Mouse (Mus musculus): ENCODE measurements around the gene Cdcp1.

Cdcp1 gene

DNA sequence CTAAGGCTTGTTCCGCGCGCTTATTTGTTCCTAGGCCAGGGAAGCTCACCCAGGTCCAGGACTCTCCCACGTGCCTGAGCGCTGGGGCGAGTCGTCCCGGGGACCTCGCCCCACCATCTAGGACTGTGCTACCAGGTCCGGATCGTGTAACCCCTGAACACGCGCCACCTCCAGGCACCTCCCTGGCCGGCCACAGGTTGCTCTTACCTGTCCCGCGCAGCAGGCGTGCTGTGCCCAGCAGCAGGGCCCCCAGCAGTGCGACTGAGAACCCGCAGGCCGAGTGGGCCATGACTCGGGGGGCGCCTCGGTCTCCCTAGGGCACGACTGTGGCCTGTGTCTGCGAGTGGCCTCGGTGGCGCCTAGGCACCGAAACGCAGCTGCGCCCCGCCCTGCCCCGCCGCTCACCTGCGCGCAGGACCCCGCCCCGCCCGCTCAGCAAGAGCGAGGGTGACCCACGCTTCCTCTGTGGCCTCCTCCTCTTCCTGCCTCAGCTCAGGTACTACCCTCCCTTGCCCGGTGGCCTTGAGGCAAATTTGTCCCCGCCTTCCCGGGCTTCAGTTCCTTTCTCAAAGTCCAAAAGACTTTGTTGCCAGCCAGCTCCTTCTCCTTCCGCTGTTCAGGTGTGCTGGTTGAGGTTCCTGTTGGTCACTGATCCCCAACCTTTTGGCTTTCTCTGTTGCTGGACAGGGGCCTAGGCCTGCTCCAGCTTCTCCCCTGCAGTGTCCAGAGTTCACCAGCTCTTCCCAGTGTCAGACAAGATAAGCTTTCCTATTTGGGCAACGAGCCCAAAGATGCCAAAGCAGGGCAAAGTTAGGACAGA lies at the start of gene Cdcp1:
Gene Cdcp1, minus strand, starts transcription at position 418 of the 820 bp plus-strand sequence.
- in situ Hi-C loops (cut with MboI): no loop called here

DNA sequence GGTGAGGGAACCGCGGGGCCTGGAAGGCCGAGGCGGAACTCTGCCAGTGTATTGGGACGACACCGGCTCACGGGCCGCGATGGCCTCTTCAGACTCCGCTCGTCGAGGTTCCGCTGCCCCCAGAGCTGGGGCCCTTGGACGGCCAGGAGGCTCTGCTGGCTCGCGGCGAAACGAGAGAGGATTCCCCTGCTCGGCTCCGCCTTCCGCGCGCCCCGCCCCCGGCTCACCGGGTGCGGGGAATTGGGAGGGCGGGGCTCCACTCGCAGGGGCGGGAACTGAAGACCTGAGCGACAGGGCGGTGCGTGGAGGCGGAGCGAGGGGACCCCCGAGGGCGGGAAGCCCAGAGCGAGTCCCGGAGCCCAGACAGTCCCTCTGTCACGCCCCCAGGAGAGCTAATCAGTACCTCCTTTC lies 44.8 kb upstream of the Cdcp1 start, which contains the start of gene Tmem158:
Gene Tmem158, minus strand, starts transcription at position 154 of the 411 bp plus-strand sequence.
- in situ Hi-C loops (cut with MboI): no loop called here

DNA sequence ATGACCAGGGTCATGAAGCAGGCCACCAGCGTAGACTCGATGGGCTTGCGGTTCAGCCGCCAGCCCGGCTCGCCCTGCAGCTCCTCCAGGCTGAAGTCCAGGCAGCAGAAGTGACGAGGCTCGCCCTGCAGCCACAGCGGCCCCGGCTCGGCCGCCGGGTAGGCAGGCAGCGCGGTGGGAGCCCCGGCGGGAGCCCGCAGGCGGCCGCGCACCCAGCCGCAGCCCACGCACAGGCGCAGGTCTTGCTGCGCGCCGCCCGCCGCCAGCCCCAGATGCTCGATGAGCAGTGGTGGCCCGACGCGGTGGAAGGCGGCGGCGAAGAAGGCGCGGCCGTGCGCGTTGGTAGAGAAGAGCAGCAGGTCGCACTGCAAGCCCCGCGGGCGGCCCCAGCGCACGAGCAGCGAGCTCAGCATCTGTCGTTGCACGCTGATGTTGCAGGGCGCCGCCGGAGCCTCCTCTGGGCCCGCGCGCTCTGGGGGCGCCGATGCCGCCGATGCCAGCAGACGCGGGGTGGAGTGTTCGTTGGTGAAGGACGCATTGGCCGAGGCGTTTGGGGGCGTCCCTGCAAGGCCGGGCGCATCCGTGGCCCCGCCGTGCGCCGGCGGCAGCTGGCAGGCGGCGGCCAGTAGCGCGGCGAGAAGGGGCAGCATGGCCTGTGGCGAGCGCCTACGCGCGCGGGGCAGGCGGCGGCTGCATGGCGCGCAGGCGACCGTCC lies 44.2 kb upstream of the Cdcp1 start:
- in situ Hi-C loops (cut with MboI): loop anchor here (10.0 kb wide), 1 partner anchor 525 kb away; no protein-coding TSS in a partner anchor

DNA sequence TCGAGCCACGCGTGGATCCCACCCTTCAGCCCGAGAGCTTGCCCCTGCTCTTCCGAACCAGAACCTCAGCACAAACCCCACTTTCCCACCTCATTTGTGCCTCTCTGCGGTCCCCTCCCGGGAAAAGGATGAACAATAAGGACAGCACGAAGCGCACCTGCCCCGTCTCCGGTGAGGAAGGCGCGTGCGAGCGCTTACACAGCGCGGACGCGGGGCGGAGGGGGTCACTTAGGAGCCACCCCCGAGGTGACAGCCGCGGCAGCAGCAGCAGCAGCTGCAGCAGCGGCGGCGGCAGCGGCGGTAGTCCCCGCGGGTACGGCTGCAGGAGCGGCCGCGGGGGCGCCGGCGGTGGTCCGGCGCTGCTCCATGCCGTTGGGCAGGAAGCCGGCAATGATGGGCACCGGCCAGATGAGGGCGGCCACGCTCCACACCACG lies 43.6 kb upstream of the Cdcp1 start:
- in situ Hi-C loops (cut with MboI): loop anchor here (10.0 kb wide), 1 partner anchor 525 kb away; no protein-coding TSS in a partner anchor

DNA sequence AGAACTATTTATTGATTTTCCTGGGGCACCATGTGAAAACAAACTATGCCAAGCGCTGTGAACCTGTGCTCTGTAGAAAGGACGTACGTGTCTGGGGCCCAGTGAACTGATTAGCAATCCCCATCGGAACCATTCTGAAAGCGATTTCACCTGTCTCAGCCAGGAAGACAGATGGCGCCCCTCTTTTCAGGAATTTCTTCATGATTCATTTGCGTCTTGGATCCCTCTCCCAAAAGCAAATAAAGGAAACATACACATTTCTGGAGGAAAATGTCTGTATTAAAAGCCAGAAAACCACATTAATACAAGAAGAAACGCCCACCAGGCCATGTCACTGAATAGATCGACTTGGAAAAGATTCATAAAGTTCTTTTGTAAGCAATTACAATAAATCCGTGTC lies 43.0 kb upstream of the Cdcp1 start:
- in situ Hi-C loops (cut with MboI): loop anchor here (10.0 kb wide), 1 partner anchor 524 kb away; no protein-coding TSS in a partner anchor

DNA sequence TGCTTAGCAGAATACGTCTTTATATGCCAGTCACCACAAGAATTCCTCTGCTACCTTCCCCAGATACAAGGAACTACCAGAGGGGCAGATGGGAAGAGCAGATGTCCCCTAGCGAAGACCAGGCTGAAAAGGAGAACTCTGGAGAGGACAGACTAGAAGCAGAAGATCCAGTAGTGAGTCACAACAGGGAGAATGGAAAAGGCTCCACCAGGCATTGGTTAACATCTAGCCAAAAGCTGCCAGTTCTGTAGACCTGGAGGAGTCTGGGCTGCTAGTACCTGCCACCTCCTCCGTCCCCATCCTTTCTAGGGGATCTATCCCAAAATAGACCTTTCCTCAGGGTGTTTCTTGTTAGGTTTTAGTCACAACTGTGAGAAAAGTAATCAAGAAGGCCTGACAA lies 39.9 kb upstream of the Cdcp1 start:
- in situ Hi-C loops (cut with MboI): loop anchor here (10.0 kb wide), 1 partner anchor 521 kb away; no protein-coding TSS in a partner anchor

DNA sequence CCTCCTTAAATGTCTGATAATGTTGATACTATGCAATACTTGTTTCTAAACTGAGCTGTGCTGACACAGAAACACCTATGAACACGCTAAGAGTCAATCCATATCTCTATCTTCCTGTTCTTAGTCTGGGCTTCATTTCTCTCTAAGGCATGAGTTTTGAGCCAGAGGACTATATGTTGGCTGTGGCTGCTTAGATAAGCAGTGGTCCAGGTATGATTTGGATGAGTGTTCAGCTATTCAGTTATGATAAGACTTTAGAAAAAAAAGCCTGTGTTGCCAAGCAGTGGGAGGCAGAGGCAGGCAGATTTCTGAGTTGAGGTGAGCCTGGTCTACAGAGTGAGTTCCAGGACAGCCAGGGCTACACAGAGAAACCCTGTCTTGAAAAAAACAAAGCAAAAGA lies 32.2 kb upstream of the Cdcp1 start:
- in situ Hi-C loops (cut with MboI): no loop called here

DNA sequence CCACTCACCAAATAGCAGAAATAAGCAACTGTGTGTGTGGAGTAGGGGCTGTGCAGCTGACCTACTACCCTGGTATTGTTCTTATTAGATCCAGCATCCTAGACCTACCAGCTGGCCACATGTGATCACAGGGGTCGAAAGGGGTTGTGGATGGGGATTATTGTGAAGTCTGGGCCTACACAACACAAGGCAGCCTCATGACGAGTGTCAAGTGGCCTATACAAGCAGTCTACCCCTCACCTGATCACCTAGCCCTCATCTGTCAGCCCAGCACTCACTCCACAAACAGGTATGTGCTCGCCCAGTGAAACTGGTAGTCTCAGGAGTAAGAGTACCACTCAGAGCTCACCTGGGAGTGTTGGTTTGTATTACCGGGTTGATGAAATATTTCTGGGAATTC lies 29.3 kb upstream of the Cdcp1 start:
- in situ Hi-C loops (cut with MboI): no loop called here

DNA sequence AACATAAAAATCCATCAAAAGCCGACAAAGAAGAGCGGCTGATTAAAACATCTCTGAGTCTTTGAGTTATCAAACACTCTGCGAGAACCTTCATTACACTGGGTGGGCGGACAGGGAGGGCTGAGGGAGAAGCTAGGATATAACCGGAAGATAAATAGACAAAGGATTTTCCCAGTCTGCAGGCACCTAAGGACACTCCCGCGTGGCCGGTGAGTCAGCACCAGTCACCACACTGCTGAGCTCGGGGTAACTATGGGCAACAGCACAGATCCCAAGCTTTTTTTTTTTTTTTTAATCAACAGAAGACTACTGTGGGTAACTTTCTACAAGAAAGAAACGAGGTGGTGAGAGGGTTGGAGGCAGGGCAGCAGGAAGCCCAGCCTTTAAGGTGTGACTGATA lies 28.1 kb upstream of the Cdcp1 start:
- in situ Hi-C loops (cut with MboI): no loop called here

DNA sequence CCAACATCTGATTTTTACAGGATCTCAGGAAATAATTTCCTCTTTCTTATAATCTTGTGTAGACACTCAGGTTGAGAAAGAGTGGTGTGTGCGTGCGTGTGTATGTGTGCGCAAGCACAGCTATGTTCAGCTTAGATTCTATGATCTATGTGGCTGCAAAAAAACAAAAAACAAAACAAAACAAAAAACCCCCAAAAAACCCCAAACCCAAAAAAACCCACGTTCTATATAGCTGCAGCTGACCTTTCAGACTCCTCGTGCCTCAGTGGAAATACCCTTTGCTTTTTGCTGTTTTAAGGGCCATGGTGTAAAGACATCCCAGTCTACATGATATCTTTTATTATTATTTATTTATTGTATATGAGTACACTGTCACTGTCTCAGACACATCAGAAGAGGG lies 25.4 kb upstream of the Cdcp1 start:
- in situ Hi-C loops (cut with MboI): no loop called here

DNA sequence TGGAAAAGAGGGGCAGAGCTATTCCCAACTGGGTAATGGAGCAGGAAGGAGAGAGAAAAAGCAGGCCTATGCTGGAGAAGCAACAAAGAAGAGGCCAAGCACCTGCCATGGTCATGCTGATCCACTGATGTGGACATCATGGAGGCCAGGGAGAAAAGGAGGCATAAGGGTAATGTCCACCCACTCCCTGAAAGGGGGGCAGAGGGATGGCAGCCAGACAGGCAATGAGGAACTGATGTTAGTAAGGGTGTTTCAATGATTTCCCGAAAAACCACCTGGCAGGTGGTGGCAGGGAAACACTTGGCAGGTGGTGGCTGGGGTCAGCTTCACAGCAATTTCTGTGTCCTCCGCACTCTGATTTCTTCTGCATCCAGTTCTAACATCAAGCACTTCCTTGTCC lies 24.9 kb upstream of the Cdcp1 start:
- in situ Hi-C loops (cut with MboI): no loop called here

DNA sequence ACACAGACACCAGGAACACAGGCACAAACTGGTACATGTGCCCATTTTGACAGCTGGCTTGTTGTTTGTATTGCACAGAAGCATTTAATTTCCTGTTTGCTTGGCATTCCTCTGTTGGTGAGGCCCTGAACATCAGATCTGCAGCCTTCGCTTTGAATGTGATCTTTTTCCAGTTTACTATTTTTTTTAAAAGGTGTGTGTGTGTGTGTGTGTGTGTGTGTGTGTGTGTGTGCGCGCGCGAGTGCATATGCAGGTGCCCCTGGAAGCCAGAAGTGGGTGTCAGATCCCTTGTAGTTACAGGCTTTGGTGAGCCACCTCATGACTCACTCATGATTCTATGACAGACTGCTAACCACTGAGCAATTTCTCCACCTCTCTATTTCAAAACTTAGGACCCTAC lies 24.4 kb upstream of the Cdcp1 start:
- in situ Hi-C loops (cut with MboI): no loop called here

DNA sequence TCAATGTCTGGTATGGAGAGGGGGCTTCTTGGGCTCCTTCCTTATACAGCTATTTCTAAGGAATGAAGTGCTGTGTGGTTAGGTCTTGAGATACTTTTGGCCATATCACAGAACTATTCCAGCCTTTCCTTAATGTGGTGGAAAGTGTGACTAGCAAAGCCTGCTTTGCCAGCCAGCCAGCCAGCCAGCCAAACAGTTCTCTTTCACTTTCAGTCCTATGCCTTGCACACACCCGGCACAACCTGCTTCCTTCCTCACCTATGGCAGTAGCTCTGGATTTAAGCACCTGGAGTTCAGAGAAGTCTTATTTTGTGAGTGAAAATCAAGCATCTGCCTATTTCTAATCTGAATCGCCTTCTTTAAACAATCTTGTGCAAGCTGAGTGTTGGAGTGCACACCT lies 23.8 kb upstream of the Cdcp1 start:
- in situ Hi-C loops (cut with MboI): no loop called here

DNA sequence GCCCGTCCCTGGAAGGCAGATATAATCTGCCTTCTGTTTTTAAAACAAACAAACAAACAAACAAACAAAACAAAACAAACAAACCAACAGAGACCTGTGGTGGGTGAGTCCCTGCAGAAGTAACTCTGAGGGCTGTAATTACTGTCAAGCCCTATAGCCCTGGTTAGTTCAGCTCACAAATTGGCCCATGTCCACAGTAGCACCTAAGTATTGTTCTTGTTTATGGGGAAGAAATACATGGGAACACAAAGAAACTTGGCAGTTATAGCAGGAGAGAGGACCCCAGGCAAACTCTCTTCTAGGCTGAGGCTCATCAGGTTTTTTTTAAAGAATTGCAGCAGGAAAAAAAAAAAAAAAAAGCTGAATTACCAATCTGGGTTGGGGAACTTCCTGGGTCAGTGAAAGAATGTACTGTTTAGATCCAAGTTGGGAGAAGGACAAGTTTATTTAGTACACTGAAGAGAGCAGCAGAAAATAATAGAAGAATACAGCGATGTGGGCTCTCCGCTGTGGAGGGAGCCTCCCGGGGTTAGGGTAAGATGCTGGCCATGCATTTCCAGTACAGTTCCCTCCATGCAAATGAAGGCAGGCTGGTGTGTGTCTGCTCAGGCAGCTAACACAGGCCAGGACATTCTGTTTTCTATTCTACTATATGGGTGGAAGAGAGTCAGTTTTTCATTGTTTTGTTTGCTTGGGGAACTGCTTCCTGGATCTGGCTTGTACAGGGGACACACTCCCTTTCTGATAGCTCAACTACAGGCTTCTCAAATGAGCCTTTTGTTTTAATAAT lies 22.6 kb upstream of the Cdcp1 start:
- in situ Hi-C loops (cut with MboI): no loop called here

DNA sequence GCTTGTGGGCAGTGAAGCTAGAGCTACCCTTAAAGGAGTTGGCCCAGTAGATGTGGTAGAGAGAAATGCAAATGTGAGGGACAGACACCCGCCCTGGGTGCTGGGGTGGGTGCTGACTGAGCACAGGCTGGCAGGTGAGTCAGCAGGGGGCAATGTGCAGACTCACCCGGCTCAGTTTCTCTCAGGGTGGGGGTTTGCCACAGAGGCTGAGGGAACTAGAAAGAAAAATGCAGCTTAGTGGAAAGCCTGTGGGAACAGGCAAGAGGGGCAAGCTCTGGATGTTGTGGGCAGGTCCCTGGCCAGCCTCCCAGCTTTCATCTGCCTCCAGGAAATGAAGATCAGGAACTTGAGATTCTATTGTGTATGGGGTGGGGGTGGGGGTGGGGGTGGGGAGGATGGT lies 21.9 kb upstream of the Cdcp1 start:
- in situ Hi-C loops (cut with MboI): no loop called here

DNA sequence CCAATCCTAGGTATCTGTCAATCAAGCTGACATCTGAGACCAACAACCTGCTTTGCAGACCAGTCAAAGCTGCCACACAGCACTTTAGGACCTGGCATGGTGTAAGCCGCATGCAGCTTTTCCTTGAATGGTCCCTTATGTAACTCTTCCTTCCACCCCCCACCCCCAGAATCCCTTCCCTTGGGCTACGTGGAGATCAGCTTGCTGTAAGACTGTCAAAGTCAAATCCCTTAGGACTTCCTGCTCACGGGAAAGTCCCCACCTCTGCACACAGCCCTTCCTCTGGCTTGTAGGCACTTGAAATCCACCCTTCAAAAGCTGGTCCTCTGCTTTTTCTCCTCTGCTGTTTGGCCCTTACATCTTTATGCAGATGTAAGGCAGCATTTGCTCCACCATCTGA lies 19.8 kb upstream of the Cdcp1 start:
- in situ Hi-C loops (cut with MboI): no loop called here

DNA sequence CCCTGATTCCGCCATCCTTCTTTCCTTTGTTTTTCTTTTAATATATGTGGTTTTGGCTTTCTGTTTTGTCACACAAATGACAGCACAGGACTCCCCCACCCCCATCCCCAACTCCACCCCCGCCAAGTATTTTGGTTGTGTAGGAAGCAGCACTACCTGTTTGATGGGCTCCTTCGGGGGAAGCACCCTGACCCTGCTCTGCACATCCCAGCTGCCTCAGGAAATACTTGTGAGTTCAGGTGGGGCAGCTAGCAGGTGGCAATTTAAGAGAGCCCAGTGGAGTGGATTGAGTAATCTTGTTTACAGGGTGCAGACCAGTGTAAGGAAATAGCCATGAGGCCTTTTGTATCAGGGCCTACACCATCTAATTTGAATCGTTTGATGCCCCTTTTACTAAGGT lies 14.0 kb upstream of the Cdcp1 start:
- in situ Hi-C loops (cut with MboI): no loop called here

DNA sequence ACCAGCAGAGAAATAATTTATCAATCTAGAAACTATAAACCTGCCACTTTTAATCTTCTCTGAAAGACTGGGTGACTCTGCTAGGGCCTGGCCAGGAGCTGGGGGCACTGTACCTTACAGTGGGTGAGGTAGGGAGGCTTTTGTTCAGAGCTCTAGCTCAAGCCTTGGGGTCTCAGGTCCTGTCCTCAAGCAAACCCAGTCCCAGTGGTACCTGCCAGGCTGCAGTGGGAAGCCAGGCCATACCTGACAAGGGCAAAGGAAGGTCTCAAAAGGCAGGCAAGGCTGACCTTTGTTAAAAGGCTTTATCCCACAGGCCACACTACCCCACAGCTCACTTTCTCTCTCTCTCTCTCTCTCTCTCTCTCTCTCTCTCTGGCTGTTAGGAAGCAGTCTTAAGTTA lies 12.8 kb upstream of the Cdcp1 start:
- in situ Hi-C loops (cut with MboI): no loop called here

DNA sequence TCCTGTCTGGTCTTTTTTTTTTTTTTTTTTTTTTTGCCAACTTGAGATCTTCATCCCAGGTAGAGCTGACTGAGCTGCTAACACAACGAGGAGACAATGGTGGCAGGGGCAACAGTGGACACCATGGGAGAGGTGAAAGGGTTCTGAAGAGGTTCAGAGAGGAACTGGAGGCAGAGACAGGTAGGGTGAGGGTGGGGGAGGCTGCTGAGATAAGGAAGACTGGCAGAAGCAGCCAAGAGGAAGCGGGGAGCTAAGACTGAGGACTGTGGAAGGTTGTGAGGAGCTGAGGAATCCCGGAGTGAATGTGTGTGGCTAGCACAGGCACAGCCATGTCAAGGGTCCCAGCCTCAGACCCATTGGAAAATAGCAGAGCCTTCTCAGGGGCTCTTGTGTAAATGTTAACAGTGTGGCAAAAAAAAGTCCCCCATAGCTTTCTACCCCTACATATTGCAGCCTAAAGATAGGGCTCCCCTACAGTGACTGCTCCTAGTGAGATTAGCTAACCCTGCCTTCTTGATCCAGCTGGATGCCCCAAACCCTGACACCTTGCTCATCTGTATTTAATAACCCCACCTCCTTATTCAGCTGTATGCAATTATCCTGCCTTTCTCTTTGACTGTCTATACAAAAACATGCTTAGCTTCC lies 11.4 kb upstream of the Cdcp1 start:
- in situ Hi-C loops (cut with MboI): no loop called here

DNA sequence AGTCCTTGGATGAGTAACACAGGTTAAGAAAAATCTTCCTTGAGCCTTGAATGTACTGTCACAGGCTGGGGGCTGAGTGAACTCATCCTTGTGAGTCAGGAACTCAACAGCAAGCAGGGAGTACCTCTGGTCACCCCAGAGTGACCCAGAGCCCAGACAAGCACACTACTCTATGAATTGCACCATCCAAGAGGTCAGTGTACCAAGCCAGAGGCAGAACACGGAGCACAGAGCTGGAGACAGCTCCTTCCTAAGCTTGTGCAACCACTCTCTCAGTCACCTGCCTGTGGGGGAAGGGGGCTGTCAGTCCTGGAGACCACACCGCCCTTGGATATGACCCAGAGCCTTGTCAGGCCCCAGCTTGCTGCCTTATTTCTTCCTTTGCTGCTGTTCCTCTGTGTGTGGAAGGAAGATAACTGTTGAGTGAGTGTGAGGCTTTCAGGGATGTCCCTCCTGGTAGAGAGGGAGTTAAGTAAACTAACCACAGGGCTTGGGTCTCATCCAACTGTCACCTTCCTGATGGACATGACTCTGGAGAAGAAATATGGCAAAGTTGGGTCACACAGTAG lies 9.1 kb upstream of the Cdcp1 start:
- in situ Hi-C loops (cut with MboI): no loop called here

DNA sequence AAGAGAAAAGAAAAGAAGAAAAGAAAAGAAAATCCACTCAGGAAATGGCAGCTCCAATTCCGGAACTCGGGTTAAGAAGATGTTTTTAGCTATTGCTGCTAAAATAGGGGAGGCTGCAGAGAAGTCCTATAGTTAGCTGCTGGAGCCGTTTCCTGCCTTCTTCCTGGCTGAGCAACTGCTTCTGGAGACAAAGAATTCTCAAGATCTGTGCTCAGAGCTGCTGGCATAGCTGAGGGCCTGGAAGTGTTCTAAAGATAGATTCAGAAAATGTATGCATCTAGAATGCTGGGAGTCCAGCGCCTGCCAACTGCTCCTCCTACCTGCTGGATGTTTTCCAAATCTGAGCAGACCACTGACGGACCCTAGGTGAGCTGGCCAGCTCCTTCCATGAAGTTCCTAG lies 4.0 kb upstream of the Cdcp1 start:
- in situ Hi-C loops (cut with MboI): no loop called here

Data from mature B cell (primary cell).